Mouse (Mus musculus) intestine, postnatal 0 days (tissue): ENCODE measurements around the gene Vax1. TPM values are rescaled to one million over a fixed set of nuclear protein-coding genes. Genes with fewer than 3 reads are reported as not detected.

Source experiments
- ATAC-seq: fragments of 200-750 bp; cut with Nextera tagmentation; 2 replicates; pipeline ENCODE4 v1.8.0; 2017; ENCODE audit warnings: mild to moderate bottlenecking, moderate TSS enrichment, moderate library complexity
- H3K27ac ChIP-seq: fragments of 300-500 bp; sonication (generic); 2 replicates; pipeline ENCODE4 v1.5.1; 2014; ENCODE audit warnings: mild to moderate bottlenecking, low read depth, low read length, moderate library complexity
- H3K27me3 ChIP-seq: fragments of 300-500 bp; sonication (generic); replicated peaks from 2 replicates; pipeline ENCODE4 v1.6.1; 2014; ENCODE audit warnings: low read length, mixed read lengths; ENCODE audit not compliant: control insufficient read depth, insufficient read depth
- H3K36me3 ChIP-seq: fragments of 300-500 bp; sonication (generic); 2 replicates; pipeline ENCODE4 v1.6.1; 2014; ENCODE audit warnings: mild to moderate bottlenecking, moderate library complexity; ENCODE audit not compliant: control insufficient read depth, insufficient read depth
- H3K4me1 ChIP-seq: fragments of 300-500 bp; sonication (generic); replicated peaks from 2 replicates; pipeline ENCODE4 v1.6.1; 2014; ENCODE audit warnings: antibody characterized with exemption, low read length, mixed read lengths; ENCODE audit not compliant: control insufficient read depth, insufficient read depth
- H3K4me2 ChIP-seq: fragments of 300-500 bp; sonication (generic); replicated peaks from 2 replicates; pipeline ENCODE4 v1.6.1; 2014; ENCODE audit warnings: low read depth, mild to moderate bottlenecking, moderate library complexity
- H3K4me3 ChIP-seq: fragments of 300-500 bp; sonication (generic); 2 replicates; pipeline ENCODE4 v1.5.1; 2014; ENCODE audit warnings: low read depth, low read length
- H3K9ac ChIP-seq: fragments of 300-500 bp; sonication (generic); 2 replicates; pipeline ENCODE4 v1.6.1; 2014; ENCODE audit warnings: mild to moderate bottlenecking, low read depth, low read length
- H3K9me3 ChIP-seq: fragments of 300-500 bp; sonication (generic); 2 replicates; pipeline ENCODE4 v1.6.1; 2016; ENCODE audit warnings: mixed run types; ENCODE audit not compliant: control insufficient read depth
- CTCF ChIP-seq: sonication (generic); IDR thresholded peaks from 2 replicates; pipeline ENCODE4 v1.5.1; 2016; ENCODE audit warnings: low read depth, mild to moderate bottlenecking, control low read depth, antibody characterized with exemption, moderate library complexity
- WGBS: fragments of 180-500 bp; shearing (Covaris S2); extraction: QIAGEN DNeasy Blood & Tissue Kit; methylation state at CpG from one replicate; pipeline ENCODE4 v1.1.7; 2014; 5-methylcytosine and 5-hydroxymethylcytosine counted together
- polyA plus RNA-seq: library from polyadenylated mRNA; unstranded; fragments of >200 nt; fragmentation: Nextera tagmentation; extraction: Ambion mirVana; gene quantifications from 2 replicates; pipeline ENCODE4 v1.2.1, GENCODE M21; 2015

The Vax1 gene
- polyA plus RNA-seq, 1 experiment from 2014 or later, result not detected

DNA sequence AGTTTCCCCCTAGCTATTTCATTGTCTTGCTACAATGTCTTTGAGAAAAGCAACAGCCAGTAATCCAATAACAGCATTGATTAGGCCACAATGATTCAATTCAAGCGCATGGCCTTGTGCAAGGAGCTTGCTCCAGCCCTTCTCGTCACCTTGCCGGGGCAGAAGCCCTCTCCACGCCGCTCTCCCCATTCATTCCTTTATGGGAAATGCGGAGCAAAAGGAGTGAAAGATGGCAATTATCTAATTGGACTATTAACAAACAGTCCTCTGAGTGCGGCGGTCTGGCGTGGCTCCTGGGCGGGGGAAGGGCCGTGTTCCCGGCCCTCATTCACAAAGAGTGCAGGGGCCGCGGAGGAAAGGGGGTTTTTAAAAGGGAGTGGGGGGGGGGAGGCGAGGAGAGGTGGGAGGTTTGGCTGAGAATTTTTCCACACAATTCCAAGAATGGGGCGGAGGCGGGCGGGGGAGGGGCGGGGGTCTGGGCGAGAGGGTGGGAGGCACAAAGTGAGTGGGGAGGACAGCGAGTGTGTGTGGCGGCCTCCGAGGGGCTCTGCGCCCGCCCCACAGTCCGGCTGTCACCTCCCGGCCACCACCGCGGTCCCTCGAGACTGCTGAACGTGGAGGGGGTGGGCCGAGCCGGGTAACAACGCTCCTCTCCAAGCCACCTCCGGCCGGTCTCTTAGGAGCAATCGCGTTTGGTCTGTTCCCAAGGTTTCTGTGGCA lies 1.5 kb upstream of the Vax1 start:
- Histone ChIP-seq H3K4me2 (no peak overlapping the region), H3K9me3 (no peaks in the 10 kb centered on the region), H3K4me1 (peaks cover 5% of the 10 kb centered on the region; the same call in 1 of the 2 replicates), H3K27ac (no peak overlapping the region), H3K4me3 (0 out of 2 replicates have a peak overlapping the region, but pooled peaks have one; percentile 0), H3K27me3 (peaks cover 93% of the 10 kb centered on the region), H3K9ac (no peak overlapping the region), H3K36me3 (no peaks in the 10 kb centered on the region)
- no peak for TF ChIP-seq CTCF
- no peak for ATAC-seq
- WGBS, result 2% methylated on average over 32 of the region's 38 CpGs

DNA sequence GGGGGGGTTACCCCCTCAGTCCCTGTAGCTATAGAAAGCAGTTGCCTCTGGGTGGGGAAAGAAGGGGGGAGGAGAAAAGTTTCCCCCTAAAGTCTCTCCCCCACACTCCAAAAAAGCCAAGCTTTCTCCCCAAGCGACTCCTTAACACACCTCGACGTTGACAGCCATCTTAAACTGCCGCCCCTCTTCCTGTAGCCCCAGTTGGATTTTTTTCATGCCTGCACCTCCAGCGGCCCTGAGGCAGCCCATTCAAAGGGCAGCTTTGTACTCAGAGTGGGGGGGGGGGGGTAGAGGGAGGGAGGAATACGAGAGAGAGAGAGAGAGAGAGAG lies 875 bp upstream of the Vax1 start:
- TF ChIP-seq CTCF, result no peak
- Histone ChIP-seq H3K36me3 (no peaks in the 10 kb centered on the region), H3K9me3 (no peaks in the 10 kb centered on the region), H3K4me3 (0 out of 2 replicates have a peak overlapping the region, but pooled peaks have one; percentile 39), H3K9ac (no peak overlapping the region), H3K4me1 (peaks cover 7% of the 10 kb centered on the region; the same call in 1 of the 2 replicates), H3K27me3 (peaks cover 93% of the 10 kb centered on the region), H3K4me2 (no peak overlapping the region), H3K27ac (no peak overlapping the region)
- 4% methylated on average over 6 of the region's 6 CpGs for whole genome bisulfite sequencing
- no peak for ATAC-seq

DNA sequence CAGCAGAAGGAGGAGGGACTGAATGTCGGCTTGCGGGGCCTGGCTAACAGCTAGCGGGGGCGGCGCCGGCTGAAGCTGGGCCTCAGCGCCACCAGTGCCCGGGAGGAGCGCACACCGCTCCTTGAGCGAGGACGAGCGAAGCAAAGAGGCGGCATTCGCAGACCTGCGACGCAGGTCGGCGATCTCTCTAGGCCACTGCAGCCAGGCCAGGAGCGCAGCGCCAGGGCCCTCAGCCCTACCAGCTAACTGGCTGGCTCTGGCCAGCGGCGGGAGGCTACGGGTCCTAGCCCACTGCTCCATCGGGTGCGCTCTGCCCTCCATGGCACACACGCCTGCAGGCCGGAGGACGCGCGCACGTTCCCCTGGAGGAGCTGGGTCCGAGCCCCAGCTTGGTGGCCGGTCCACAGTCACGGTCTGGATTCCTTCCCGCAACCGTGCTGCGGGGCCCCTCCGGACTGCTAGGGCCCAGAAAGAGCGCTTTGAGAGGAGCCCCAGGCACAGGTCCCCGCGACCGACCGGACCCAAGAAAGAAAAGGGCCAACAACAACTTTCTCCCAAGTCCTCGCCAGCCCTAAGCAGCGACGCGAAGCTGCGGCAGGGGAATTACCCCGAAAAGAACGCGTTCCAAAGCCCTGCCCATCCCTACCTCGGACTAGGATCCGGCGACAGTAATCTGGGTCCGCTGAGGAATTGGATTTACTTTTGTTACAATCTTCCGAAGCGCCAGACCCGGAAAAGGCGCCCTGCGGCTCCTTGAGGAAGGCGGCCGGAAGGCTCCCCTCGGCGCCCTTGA lies 517 bp downstream of the Vax1 start:
- Histone ChIP-seq H3K4me2 (peak overlapping the region; percentile 59), H3K9me3 (no peaks in the 10 kb centered on the region), H3K4me1 (peaks cover 7% of the 10 kb centered on the region; the same call in 1 of the 2 replicates), H3K36me3 (no peaks in the 10 kb centered on the region), H3K4me3 (peak overlapping the region; percentile 39), H3K27ac (no peak overlapping the region), H3K27me3 (peaks cover 95% of the 10 kb centered on the region), H3K9ac (no peak overlapping the region)
- no peak for TF ChIP-seq CTCF
- no peak for ATAC-seq
- under 1% methylated on average over 65 of the region's 65 CpGs for WGBS

DNA sequence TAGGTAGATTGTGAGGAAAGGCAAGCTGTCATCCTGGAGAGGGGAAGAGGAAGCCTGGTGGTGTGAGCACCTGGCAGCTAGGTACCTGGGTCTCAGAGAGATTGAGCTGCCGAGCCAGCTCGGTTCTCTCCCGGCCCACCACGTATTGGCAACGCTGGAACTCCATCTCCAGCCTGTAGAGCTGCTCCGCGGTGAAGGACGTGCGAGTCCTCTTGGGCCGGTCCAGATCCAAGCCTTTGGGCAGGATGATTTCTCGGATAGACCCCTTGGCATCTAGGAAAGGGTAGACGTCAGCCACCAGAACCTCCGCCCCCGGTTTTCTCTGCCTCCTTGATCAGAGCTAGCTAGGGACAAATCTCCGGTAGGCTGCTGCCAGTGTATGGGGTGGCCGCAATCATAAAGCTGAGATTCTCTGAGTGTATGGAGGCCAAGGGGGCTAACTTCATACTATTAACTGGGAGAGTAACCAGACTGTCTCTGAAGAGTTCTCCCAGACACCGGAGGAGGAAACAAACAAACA lies 1.4 kb downstream of the Vax1 start:
- 5% methylated on average over 17 of the region's 17 CpGs for WGBS
- Histone ChIP-seq H3K4me3 (no peak overlapping the region), H3K27ac (no peak overlapping the region), H3K9me3 (no peaks in the 10 kb centered on the region), H3K27me3 (peaks cover 95% of the 10 kb centered on the region), H3K4me2 (no peak overlapping the region), H3K4me1 (peaks cover 7% of the 10 kb centered on the region; the same call in 1 of the 2 replicates), H3K36me3 (no peaks in the 10 kb centered on the region), H3K9ac (no peak overlapping the region)
- TF ChIP-seq CTCF, result no peak
- no peak for ATAC-seq

DNA sequence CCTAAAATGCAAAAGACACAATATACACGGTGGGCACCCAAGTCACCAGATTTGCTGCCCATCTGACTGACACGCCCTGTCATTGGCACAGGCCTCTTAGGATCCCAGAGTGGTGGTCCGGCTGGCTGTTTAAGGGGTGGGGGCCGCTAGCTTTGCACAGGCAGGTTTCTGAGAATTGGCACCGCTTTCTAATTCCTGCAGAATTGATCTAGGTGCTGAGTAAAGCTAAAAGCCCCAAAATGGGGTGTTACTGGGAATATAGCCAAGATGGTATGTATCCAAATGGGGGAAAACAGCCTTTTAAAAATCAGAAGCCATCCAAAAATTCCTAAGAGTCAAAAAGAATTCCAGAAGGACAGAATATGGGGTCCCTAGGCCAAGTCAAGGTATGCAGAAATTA lies 2.0 kb downstream of the Vax1 start:
- H3K4me1 ChIP-seq, result peaks cover 7% of the 10 kb centered on the region; the same call in 1 of the 2 replicates
- WGBS, result 34% methylated on average over 5 of the region's 5 CpGs
- peaks cover 95% of the 10 kb centered on the region for H3K27me3 ChIP-seq
- H3K9ac ChIP-seq, result no peak overlapping the region
- H3K4me2 ChIP-seq, result no peak overlapping the region
- no peak overlapping the region for H3K27ac ChIP-seq
- no peaks in the 10 kb centered on the region for H3K36me3 ChIP-seq
- no peak for ATAC-seq
- no peaks in the 10 kb centered on the region for H3K9me3 ChIP-seq
- H3K4me3 ChIP-seq, result no peak overlapping the region
- TF ChIP-seq CTCF, result no peak

DNA sequence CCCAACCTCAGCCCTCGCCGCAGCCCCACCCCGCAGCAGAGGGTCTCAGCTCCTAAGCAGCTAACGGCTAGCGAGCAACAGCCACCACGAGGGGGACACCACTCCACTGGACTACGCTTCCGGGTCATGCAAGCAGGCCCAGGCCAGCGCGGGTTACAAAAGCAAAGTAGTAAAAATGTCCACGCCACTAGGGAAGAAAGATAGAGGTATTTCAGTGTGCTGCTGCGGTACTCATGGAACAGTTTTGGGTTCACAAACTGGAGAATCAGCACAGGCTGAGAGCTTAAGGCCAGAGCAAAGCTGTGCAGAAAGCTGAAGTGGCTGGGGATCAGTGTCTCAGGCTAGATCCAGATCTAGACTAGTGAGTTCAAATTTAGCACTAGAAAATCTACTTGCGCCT lies 3.0 kb downstream of the Vax1 start:
- H3K4me2 ChIP-seq, result peak overlapping the region; percentile 66
- H3K9me3 ChIP-seq, result no peaks in the 10 kb centered on the region
- H3K4me3 ChIP-seq, result peak overlapping the region; percentile 43
- peaks cover 93% of the 10 kb centered on the region for H3K27me3 ChIP-seq
- TF ChIP-seq CTCF, result peak; percentile 9; the same call in 1 of the 2 replicates
- H3K4me1 ChIP-seq, result peaks cover 7% of the 10 kb centered on the region; the same call in 1 of the 2 replicates
- ATAC-seq, result no peak
- 11% methylated on average over 13 of the region's 13 CpGs for WGBS
- no peak overlapping the region for H3K9ac ChIP-seq
- H3K36me3 ChIP-seq, result no peaks in the 10 kb centered on the region
- H3K27ac ChIP-seq, result no peak overlapping the region
